Mouse (Mus musculus) frontal cortex, postnatal 25 days (tissue): ENCODE results near the gene Gsx1.

Source experiments
- DNase-seq, 2 experiments: peaks; one replicate each; pipeline ENCODE4 v3.0.0; 2022; ENCODE audit warnings: low spot score in 2 of 2

Gsx1 gene

DNA sequence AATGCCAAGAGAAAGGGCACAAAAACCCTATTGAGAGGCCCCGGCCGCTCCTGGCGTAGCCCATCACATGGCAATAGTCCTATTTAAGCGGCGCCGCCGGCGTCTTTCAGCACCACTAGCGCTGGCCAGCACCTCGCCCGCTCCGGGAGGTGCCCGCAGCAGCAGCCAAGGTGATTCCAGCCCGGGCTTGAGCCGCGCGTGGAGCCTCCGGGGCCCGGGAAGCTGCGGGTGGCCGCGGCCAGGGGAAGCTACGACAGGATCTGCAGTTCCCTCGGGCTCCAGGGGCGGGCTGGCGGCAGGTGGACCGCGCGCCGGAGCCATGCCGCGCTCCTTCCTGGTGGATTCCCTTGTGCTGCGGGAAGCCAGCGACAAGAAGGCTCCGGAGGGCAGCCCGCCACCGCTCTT is at the start of gene Gsx1:
Gsx1 (plus strand) TSS at position 126 of the 405 bp plus-strand sequence.
- no peak for DNase-seq

- no peak for DNase-seq
Measured at GRCm38 (mm10) chr5:147147340-147147739, 41.2 kb upstream of the Gsx1 start.

GRCm38 (mm10) chr5:147154806-147155371 is 33.6 kb upstream of the Gsx1 start:
- DNase-seq, result no peak

GRCm38 (mm10) chr5:147155449-147156133 is 32.9 kb upstream of the Gsx1 start:
- DNase-seq, result peak; percentile 5

DNA sequence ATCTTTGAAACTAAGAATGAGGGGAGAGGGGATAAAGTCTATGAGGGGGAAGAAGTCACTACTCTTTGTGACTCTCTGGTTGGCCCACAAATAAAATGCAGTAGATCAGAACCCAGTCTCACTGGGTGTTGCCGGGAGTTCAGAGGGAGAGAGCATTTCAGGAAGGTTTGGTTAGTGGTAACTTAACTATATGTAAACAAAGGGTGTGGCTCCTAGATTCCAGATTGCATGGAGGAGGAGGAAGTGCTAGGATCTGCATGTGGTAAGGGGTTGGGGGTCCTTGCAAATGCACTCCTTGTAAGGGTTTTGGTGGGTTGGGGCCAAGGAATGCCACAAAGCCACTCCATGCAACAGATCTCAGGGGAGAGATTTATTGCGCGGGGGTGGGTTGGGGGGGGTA is 32.1 kb upstream of the Gsx1 start:
- DNase-seq, result no peak

GRCm38 (mm10) chr5:147157441-147157840 is 31.1 kb upstream of the Gsx1 start:
- DNase-seq, result no peak

- DNase-seq, result no peak
Measured at GRCm38 (mm10) chr5:147159320-147159719, 29.2 kb upstream of the Gsx1 start.

- no peak for DNase-seq
Measured at GRCm38 (mm10) chr5:147159792-147160191, 28.7 kb upstream of the Gsx1 start.

- DNase-seq, result no peak
Measured at GRCm38 (mm10) chr5:147165060-147165459, 23.4 kb upstream of the Gsx1 start.

- no peak for DNase-seq
Measured at GRCm38 (mm10) chr5:147170088-147170487, 18.4 kb upstream of the Gsx1 start.

DNA sequence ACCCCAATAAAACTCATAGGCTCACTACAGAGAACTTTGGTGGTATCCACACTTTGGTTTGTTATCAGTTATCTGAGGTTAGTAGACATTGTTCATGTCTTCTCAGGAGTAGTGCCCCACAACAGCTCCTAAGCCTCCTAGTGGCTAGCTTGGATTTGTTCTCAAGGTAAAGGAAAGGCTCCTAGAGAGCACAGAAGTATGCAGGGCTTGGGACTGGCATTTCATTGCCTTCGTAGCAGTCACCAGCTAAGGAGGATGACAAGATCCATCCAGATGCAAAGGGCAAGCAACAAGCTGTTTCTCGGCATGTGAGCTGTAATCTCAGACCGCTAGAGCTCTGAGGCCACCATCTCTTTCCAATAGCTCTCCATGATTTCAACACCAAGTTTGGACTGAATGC is 14.4 kb upstream of the Gsx1 start:
- no peak for DNase-seq

DNA sequence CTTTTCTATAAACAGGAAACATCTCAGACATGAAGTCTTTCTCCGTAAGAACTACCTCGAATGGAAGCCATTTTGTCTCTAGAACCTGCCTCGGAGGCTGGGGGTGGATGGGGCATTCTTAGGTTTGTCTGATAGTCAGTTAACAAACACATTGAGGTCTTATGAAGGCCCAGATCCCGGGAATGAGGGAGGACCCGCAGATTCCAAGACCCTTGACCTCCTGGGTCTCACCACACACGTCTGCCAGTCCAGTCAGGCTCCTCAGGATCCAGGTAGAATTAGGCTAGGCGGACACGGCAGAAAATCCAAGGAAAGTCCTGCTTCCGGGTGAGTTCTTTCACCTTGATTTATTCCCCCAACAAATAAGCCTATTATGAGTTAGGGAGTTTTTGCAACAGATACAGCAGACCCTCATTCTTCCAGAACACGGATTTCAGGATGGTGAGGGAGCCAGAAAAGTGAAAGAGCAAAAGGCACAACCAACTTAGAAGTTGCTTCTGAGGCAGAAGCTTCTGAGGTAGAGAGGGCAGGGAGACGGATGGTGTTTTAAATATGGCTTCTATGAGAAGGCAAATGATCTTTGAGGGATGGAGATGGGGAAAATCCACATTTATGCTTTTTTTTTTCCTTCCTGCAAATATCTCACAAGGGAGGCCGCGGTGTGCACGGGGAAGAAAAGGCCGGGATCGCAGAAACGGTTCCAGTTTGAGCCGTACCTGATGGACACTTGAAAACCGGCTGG is 3.2 kb upstream of the Gsx1 start:
- no peak for DNase-seq

- DNase-seq, result no peak
Measured at GRCm38 (mm10) chr5:147186001-147186431, 2.5 kb upstream of the Gsx1 start.

DNA sequence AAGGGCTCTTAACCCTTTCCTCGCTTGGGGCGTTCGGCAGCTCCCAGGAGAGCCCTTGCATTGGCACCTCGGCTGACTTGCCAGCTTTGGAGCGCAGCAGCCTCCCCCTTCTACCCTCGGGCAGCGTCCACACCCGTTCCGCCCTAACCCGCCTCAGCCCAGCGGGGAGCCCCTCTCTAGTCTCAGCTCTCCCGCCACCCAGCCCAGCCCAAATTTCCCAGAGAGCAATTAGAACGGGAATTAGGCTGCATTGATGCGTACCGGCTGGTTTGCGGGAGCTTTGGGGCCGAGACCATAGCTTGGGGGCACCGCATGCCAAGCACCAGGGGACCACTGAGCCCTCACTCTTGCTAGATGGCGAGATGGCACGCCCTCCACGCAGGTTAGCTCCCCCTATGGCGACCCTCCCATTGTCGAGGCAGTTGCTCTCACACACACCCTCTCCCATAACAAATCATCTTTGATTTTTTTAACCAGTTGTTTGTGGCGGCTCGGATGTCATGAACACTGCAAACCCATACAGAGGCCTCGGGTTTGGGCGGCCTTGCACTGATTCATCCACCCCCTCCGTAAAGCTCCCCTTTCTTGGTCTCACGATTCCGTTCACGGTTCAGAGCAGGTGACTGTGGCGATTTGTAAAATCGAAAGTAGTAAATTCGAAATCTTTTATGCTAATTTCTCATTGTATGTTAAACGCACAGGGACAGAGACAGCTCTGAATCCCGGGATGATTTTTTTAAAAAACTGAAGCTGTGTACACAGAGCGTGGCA is 1.5 kb upstream of the Gsx1 start:
- DNase-seq, result no peak

DNA sequence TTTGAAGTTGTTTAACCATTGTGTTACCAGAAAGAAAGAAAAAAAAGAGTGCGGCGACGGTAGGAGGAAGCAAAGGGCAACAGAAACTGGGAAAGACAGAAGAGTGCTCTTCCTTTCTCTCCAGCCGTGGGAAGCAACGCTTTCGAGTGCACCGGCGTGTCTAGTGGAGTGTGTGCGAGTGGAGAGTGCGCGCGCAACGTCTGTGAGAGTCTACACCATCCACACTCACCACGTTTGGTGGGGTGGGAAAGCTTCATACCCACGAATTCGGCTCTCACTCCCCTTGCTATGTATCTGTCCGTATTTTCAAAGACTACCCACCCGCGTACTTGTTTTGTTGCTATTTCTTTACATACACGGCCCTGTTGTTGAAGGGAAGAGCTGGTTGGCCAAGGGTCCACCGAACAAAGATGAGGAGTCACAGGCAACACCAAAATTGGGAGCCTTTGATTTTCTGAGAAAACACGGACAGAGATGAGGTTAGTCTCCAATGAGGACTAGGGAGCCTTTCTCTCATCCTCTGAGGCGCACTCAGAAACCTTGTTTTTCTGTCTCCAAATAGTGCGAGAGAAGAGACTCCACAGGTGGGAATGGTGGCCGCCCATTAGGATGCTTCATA is 835 bp upstream of the Gsx1 start:
- no peak for DNase-seq

GRCm38 (mm10) chr5:147189156-147189555 is 660 bp downstream of the Gsx1 start:
- DNase-seq, result no peak

- no peak for DNase-seq
Measured at GRCm38 (mm10) chr5:147189836-147190602, 1.5 kb downstream of the Gsx1 start.

DNA sequence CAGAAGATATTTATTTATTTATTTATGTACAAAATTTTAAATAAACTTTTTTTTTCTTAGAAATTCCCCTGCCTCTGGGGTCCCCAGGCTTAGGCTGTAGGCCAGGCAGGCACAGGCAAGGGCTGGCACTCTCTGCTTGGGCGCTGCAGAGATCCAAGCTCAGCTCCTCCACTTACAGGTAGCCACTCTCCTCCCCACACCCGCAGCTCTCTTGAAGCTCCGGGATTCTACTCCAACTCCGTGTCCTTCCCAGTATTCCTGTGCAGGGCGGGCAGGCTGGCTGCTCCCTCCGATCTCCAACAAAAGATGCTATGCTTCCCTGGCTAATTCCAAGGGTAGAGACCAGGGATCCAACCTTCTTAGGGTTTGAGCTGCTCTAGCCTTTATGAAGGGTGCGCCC is 2.4 kb downstream of the Gsx1 start:
- no peak for DNase-seq

DNA sequence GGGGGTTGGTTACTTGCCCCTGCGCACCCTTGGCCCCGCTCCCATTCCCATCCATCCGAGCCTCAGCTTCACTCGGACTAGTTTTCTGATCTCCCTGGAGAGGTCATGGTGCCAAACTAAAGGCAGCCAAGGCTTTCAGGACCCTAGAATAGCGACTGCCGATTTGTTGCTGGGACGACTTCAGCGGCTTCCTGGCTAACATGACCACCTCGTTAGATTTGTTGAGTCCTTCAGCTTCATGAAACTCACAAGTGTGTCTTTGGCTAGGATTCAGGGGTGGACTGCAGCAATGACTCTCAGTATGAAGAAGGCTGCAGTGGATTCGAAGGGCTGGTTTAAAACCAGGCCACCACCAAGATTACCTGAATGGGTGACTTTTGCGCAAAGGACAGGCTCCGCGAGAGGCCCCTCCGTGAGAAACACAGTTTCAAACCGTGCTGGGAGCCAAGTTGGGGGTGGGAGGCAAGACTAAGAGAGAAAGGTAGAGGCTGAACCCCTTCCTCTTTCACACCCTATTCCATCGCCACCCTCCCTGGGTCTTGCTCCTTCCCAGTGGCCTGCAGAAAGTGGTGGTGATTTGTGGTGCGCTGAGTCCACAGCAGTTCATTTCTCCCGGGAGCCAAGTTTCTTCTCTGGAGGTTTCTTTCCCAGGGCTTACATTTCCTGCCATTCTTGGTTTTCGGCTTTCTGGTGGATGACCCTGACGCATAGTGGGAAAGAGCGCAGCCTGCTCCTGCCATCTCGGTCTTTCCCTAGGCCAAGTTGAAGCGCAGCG is 3.5 kb downstream of the Gsx1 start:
- no peak for DNase-seq

- no peak for DNase-seq
Measured at GRCm38 (mm10) chr5:147192576-147192960, 4.1 kb downstream of the Gsx1 start.
